Mouse (Mus musculus): ENCODE measurements around the gene Otud5. TPM values are rescaled to one million over a fixed set of nuclear protein-coding genes. Genes with fewer than 3 reads are reported as not detected.

The Otud5 gene
- polyA plus RNA-seq, 1 experiment = 32.0 TPM

DNA sequence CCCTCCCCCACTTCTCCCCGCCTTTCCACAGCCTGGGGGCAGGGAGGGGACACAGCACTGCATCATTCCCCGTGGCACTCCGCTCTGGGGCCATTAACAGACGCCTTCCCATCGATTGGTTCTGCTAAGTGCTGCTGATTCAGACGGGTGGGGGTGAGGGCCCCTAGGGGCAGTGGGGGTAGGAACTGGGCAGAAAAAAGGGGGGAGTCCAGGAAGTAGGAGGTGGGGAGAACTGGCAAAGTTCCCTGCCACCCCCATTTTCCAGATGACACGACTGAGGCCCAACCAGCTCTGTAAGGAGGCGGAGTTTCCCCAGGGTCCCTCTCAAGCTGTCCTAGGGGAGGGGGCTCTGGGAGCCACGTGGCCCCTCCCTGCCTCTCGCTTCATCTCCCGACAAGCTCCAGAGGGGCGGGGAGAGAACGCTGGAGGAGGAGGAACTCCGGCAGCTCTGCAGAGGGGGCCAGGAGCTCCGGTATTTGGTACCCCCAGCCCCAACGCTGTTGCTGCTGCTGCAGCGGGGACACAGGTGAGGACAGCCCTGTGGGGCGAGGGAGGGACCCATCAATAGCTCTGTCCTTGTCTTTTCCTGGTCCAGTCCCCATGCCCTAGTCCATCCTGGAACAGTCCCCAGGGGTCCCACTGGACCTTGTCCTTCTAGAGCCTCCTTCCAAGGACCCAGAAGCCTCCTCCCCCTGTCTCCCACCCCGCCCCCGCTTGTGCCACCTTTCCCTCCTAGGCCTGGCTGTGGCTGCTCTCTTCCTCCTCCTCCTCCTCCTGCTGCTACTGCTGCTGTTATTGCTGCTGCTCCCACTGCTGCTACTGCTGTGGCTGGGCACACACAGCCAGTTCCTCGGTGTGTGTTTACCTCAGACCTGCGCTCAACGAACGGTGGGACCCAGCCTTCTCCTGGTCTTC is 19.0 kb upstream of the Otud5 start, which contains the start of gene Kcnd1:
Gene Kcnd1 (plus strand): TSS at position 425 of the 915 bp plus-strand sequence.
- Histone ChIP-seq H3K79me2 (ENCODE audit: control insufficient read depth, insufficient read depth) (no peaks in the 10 kb centered on the region), H3K79me3 (ENCODE audit: low read depth) (no peaks in the 10 kb centered on the region), H3K4me3 (ENCODE audit: insufficient read depth, poor library complexity, severe bottlenecking) (no peak within 1 kb of the TSS), H3K36me3 (ENCODE audit: control insufficient read depth, insufficient read depth) (peaks cover 8% of the 10 kb centered on the region), H3K27me3 (ENCODE audit: control insufficient read depth, insufficient read depth, insufficient read length) (peaks cover 3% of the 10 kb centered on the region), H3ac (ENCODE audit: control insufficient read depth, insufficient read length, low read depth) (no peak within 1 kb of the TSS)
- TF ChIP-seq FOSL1 (IDR thresholded peaks at IDR 0.05; ENCODE audit: insufficient read depth, low read length, poor library complexity, severe bottlenecking) (no peak), MYOG (IDR thresholded peaks at IDR 0.05; ENCODE audit: control insufficient read depth, extremely low read depth, insufficient read length) (no peak), MAX (IDR thresholded peaks at IDR 0.05) (no peak), USF1 (IDR thresholded peaks at IDR 0.05; ENCODE audit: low read depth) (no peak)

DNA sequence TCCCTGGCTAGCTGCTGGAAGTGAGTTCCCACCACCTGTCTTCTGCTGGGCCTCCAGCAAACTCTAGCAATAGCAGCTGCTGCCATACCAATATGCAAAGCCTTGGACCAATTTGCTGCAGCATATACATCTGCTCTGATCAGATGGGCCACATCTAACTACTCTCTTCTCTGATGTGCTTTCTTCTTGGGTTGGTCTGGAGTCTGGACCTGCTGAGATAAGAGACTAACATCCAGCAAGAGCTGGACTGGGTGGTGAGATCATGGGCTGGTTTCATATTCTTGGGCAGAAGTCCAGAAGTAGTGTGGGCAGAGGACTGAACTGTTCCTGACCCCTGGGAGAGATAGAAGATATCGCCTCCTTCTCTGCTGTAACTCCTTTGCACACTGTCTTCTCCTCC is 4.0 kb upstream of the Otud5 start:
- H3K27me3 ChIP-seq (ENCODE audit: control insufficient read depth, insufficient read depth, insufficient read length) = no peaks in the 10 kb centered on the region
- no peaks in the 10 kb centered on the region for H3K79me3 ChIP-seq (ENCODE audit: low read depth)
- no peaks in the 10 kb centered on the region for H3K36me3 ChIP-seq (ENCODE audit: control insufficient read depth, insufficient read depth)
- H3ac ChIP-seq (ENCODE audit: control insufficient read depth, insufficient read length, low read depth) = no peak overlapping the region
- peaks cover 3% of the 10 kb centered on the region for H3K79me2 ChIP-seq (ENCODE audit: control insufficient read depth, insufficient read depth)
- no peak for TF ChIP-seq MYOG (IDR thresholded peaks at IDR 0.05; ENCODE audit: control insufficient read depth, extremely low read depth, insufficient read length)
- no peak for TF ChIP-seq CEBPB (IDR thresholded peaks at IDR 0.05; ENCODE audit: low read depth)
- no peak for TF ChIP-seq MAX (IDR thresholded peaks at IDR 0.05)
- no peak for TF ChIP-seq CTCF (IDR thresholded peaks at IDR 0.05; ENCODE audit: control insufficient read depth, insufficient read depth, insufficient read length)
- TF ChIP-seq USF1 (IDR thresholded peaks at IDR 0.05; ENCODE audit: low read depth) = no peak
- no peak for TF ChIP-seq MYOD1 (IDR thresholded peaks at IDR 0.05; ENCODE audit: control insufficient read depth, insufficient read length, low read depth)
- TF ChIP-seq FOSL1 (IDR thresholded peaks at IDR 0.05; ENCODE audit: insufficient read depth, low read length, poor library complexity, severe bottlenecking) = no peak
- H3K4me3 ChIP-seq (ENCODE audit: insufficient read depth, poor library complexity, severe bottlenecking) = no peak overlapping the region

DNA sequence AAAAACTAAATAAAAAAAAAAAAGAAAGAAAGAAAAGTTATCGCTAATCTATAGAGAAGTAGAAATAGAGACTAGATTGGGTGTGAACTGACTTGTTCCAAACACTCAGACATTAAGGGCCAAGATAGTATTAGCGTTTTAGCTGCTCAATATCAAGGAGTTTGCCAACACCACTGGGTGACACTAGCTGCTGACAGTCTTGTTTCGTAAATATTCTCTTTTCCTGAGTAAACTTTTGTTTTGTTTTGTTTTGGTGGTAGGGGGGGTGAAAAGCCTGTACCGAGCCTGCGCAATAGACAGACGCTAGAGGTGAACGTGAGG is 362 bp upstream of the Otud5 start:
- no peak for TF ChIP-seq MAX (IDR thresholded peaks at IDR 0.05)
- TF ChIP-seq FOSL1 (IDR thresholded peaks at IDR 0.05; ENCODE audit: insufficient read depth, low read length, poor library complexity, severe bottlenecking) = no peak
- TF ChIP-seq CTCF (IDR thresholded peaks at IDR 0.05; ENCODE audit: control insufficient read depth, insufficient read depth, insufficient read length) = no peak
- no peak for TF ChIP-seq USF1 (IDR thresholded peaks at IDR 0.05; ENCODE audit: low read depth)
- TF ChIP-seq CEBPB (IDR thresholded peaks at IDR 0.05; ENCODE audit: low read depth) = no peak
- TF ChIP-seq MYOD1 (IDR thresholded peaks at IDR 0.05; ENCODE audit: control insufficient read depth, insufficient read length, low read depth) = no peak
- TF ChIP-seq MYOG (IDR thresholded peaks at IDR 0.05; ENCODE audit: control insufficient read depth, extremely low read depth, insufficient read length) = no peak
- H3K79me2 ChIP-seq (ENCODE audit: control insufficient read depth, insufficient read depth) = peaks cover 39% of the 10 kb centered on the region
- H3K27me3 ChIP-seq (ENCODE audit: control insufficient read depth, insufficient read depth, insufficient read length) = no peaks in the 10 kb centered on the region
- peaks cover 3% of the 10 kb centered on the region for H3K36me3 ChIP-seq (ENCODE audit: control insufficient read depth, insufficient read depth)
- no peak overlapping the region for H3K4me3 ChIP-seq (ENCODE audit: insufficient read depth, poor library complexity, severe bottlenecking)
- H3ac ChIP-seq (ENCODE audit: control insufficient read depth, insufficient read length, low read depth) = no peak overlapping the region
- H3K79me3 ChIP-seq (ENCODE audit: low read depth) = peaks cover 27% of the 10 kb centered on the region

DNA sequence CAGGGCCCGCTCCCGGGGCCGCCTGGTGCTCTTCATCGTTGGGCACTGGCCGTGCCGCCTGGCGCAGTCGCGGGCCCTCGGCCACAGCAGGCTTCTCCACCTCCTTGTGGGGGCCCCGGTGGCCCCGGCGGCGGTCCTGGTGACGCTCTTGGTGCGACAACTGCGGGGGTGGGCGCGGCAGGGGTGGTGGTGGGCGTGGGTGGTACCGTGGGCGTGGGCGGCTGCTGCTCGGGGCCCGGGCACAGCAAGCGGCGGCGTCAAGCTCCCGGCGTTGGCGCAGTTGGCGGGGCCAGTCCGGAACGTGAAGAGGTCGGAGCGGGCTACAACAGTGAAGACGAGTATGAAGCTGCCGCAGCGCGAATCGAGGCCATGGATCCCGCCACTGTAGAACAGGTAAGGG is 1.2 kb downstream of the Otud5 start:
- TF ChIP-seq USF1 (IDR thresholded peaks at IDR 0.05; ENCODE audit: low read depth) (no peak), MYOG (IDR thresholded peaks at IDR 0.05; ENCODE audit: control insufficient read depth, extremely low read depth, insufficient read length) (no peak), MAX (IDR thresholded peaks at IDR 0.05) (no peak), CEBPB (IDR thresholded peaks at IDR 0.05; ENCODE audit: low read depth) (no peak), FOSL1 (IDR thresholded peaks at IDR 0.05; ENCODE audit: insufficient read depth, low read length, poor library complexity, severe bottlenecking) (no peak), MYOD1 (IDR thresholded peaks at IDR 0.05; ENCODE audit: control insufficient read depth, insufficient read length, low read depth) (no peak), CTCF (IDR thresholded peaks at IDR 0.05; ENCODE audit: control insufficient read depth, insufficient read depth, insufficient read length) (no peak)
- H3K27me3 ChIP-seq (ENCODE audit: control insufficient read depth, insufficient read depth, insufficient read length) = no peaks in the 10 kb centered on the region
- H3ac ChIP-seq (ENCODE audit: control insufficient read depth, insufficient read length, low read depth) = peak overlapping the region; percentile 90
- H3K4me3 ChIP-seq (ENCODE audit: insufficient read depth, poor library complexity, severe bottlenecking) = peak overlapping the region; percentile 56
- H3K79me2 ChIP-seq (ENCODE audit: control insufficient read depth, insufficient read depth) = peaks cover 54% of the 10 kb centered on the region
- H3K79me3 ChIP-seq (ENCODE audit: low read depth) = peaks cover 36% of the 10 kb centered on the region
- peaks cover 3% of the 10 kb centered on the region for H3K36me3 ChIP-seq (ENCODE audit: control insufficient read depth, insufficient read depth)

DNA sequence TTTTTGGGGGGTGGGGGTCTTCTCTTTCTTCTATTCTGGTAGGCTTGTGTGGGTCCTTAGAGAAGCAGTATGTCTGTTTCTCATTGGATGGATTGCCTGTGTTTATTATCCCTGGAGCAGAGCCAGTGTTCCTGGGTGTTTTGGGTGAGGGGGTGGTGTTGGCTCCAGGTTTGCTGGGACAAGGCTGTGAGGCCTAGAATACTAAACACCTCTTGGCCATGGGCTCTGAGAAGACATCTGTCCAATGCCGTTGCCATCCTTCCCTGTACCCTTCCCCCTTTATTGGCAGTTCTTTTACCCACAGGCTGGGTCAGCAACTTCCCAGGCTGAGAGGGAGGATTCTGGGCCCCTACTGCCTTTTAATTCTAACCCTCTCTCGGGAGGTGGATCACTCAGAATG is 6.7 kb downstream of the Otud5 start:
- no peak for TF ChIP-seq CEBPB (IDR thresholded peaks at IDR 0.05; ENCODE audit: low read depth)
- no peak for TF ChIP-seq MYOG (IDR thresholded peaks at IDR 0.05; ENCODE audit: control insufficient read depth, extremely low read depth, insufficient read length)
- no peak for TF ChIP-seq MYOD1 (IDR thresholded peaks at IDR 0.05; ENCODE audit: control insufficient read depth, insufficient read length, low read depth)
- no peak for TF ChIP-seq CTCF (IDR thresholded peaks at IDR 0.05; ENCODE audit: control insufficient read depth, insufficient read depth, insufficient read length)
- no peak for TF ChIP-seq FOSL1 (IDR thresholded peaks at IDR 0.05; ENCODE audit: insufficient read depth, low read length, poor library complexity, severe bottlenecking)
- TF ChIP-seq MAX (IDR thresholded peaks at IDR 0.05) = no peak
- TF ChIP-seq USF1 (IDR thresholded peaks at IDR 0.05; ENCODE audit: low read depth) = no peak
- H3K36me3 ChIP-seq (ENCODE audit: control insufficient read depth, insufficient read depth) = peaks cover 7% of the 10 kb centered on the region
- H3ac ChIP-seq (ENCODE audit: control insufficient read depth, insufficient read length, low read depth) = no peak overlapping the region
- H3K79me3 ChIP-seq (ENCODE audit: low read depth) = peaks cover 44% of the 10 kb centered on the region
- peaks cover 55% of the 10 kb centered on the region for H3K79me2 ChIP-seq (ENCODE audit: control insufficient read depth, insufficient read depth)
- no peak overlapping the region for H3K4me3 ChIP-seq (ENCODE audit: insufficient read depth, poor library complexity, severe bottlenecking)
- no peaks in the 10 kb centered on the region for H3K27me3 ChIP-seq (ENCODE audit: control insufficient read depth, insufficient read depth, insufficient read length)
